Mouse (Mus musculus): ENCODE measurements at regions not wholly inside any gene's neighbourhood (a gene's known extent, or its start where the extent isn't known, plus 50 kb on each side); places are given as distances from the start of the nearest gene placed in this dataset.

DNA sequence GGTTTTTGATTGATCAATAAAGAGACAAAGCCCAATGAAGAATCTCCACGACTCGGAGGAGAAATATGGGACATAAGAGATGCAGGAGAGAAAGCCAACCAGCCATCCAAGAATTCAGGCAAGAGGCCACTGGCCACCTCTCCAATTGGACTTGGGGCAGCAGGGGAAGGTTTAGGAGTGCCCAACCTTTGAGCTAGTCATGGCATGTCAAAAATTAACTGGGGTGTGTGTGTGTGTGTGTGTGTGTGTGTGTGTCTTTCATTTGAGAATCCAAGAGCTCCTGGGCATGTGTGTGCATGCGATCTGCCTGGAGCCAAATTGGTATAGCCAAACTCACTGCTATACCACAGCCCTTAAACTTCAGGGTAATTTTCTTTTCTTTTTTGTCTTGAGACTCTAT is 51.6 kb upstream of the Cecr2 start:
- Histone ChIP-seq H3K9ac (replicated peaks; ENCODE audit: low read depth, low read length) (no peak overlapping the region), H3K27ac (ENCODE audit: low read length) (no peak overlapping the region), H3K27me3 (replicated peaks; ENCODE audit: control insufficient read depth, insufficient read depth, low read length) (no peaks in the 10 kb centered on the region), H3K9me3 (ENCODE audit: control insufficient read depth, low read length) (no peaks in the 10 kb centered on the region), H3K36me3 (ENCODE audit: control insufficient read depth, insufficient read depth) (no peaks in the 10 kb centered on the region), H3K4me1 (replicated peaks; ENCODE audit: control insufficient read depth, insufficient read depth, low read length) (no peaks in the 10 kb centered on the region), H3K4me2 (ENCODE audit: low read length) (no peak overlapping the region), H3K4me3 (replicated peaks; ENCODE audit: low read length) (no peak overlapping the region)
- WGBS: 89% methylated on average over 3 of the region's 3 CpGs
- no peak for ATAC-seq

DNA sequence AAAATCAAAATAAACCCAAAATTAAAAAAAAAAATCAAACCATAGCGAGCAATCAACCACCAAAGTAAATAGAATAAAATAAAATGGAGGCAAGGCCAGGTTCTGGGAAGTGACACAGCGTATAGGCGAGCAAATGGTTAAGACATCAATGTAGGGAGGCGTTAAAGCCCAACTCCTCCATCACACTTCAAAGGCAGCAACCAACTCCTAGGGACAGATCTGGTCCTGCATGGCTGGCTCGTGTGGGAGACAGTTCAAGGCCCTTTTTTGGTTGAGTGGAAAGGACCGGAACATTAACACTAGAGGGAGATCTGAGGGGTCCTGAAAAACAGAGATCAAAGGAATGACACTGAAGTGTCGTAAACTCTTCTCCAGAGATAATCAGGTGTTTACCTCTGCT is 53.8 kb upstream of the Cecr2 start:
- H3K27me3 ChIP-seq (replicated peaks; ENCODE audit: control insufficient read depth, insufficient read depth, low read length): 0 out of 2 replicates have a peak, but pooled peaks cover 2% of the 10 kb centered on the region
- H3K9ac ChIP-seq (replicated peaks; ENCODE audit: low read depth, low read length): no peak overlapping the region
- no peak for ATAC-seq
- H3K36me3 ChIP-seq (ENCODE audit: control insufficient read depth, insufficient read depth): no peaks in the 10 kb centered on the region
- H3K9me3 ChIP-seq (ENCODE audit: control insufficient read depth, low read length): no peaks in the 10 kb centered on the region
- H3K4me2 ChIP-seq (ENCODE audit: low read length): no peak overlapping the region
- H3K4me3 ChIP-seq (replicated peaks; ENCODE audit: low read length): no peak overlapping the region
- WGBS: 83% methylated on average over 7 of the region's 7 CpGs
- no peaks in the 10 kb centered on the region for H3K4me1 ChIP-seq (replicated peaks; ENCODE audit: control insufficient read depth, insufficient read depth, low read length)
- H3K27ac ChIP-seq (ENCODE audit: low read length): no peak overlapping the region

DNA sequence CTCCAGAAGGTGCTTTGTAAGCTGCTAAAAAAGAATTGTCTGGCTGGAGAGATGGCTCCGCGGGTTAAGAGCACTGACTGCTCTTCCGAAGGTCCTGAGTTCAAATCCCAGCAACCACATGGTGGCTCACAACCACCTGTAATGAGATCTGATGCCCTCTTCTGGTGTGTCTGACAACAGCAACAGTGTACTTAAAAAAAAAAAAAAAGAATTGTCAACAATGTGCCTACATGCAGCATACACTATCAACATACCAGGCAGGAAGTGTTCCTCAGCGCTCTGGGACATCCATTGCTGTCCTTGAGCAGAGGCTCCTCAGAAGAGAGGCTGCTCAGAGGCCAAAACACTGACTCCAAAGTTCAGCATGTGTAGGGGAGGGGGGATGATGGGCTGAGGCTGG is 56.3 kb upstream of the Cecr2 start:
- 86% methylated on average over 4 of the region's 4 CpGs for WGBS
- H3K9ac ChIP-seq (replicated peaks; ENCODE audit: low read depth, low read length): no peak overlapping the region
- no peaks in the 10 kb centered on the region for H3K9me3 ChIP-seq (ENCODE audit: control insufficient read depth, low read length)
- no peaks in the 10 kb centered on the region; the same call in 1 of the 2 replicates for H3K4me1 ChIP-seq (replicated peaks; ENCODE audit: control insufficient read depth, insufficient read depth, low read length)
- no peak overlapping the region for H3K27ac ChIP-seq (ENCODE audit: low read length)
- H3K27me3 ChIP-seq (replicated peaks; ENCODE audit: control insufficient read depth, insufficient read depth, low read length): 0 out of 2 replicates have a peak, but pooled peaks cover 3% of the 10 kb centered on the region
- no peak overlapping the region for H3K4me2 ChIP-seq (ENCODE audit: low read length)
- H3K4me3 ChIP-seq (replicated peaks; ENCODE audit: low read length): no peak overlapping the region
- H3K36me3 ChIP-seq (ENCODE audit: control insufficient read depth, insufficient read depth): no peaks in the 10 kb centered on the region
- no peak for ATAC-seq

DNA sequence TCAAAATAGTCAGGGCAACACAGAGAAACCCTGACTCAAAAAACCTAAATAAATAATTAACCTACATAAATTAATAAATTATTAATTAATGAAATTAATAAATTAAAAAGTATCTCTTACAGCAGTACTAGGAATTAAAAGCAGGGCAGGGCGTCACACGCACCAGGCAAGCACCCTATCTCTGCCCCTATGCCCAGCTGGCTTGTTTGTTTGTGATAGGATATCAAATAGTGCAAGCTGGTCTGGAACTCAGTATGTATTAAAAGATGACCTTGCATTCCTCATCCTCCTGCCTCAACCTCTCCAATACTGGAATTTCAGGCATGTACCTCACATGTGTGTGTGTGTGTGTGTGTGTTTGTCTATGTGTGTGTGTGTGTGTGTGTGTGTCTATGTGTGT is 60.7 kb upstream of the Cecr2 start:
- Histone ChIP-seq H3K4me3 (replicated peaks; ENCODE audit: low read length) (no peak overlapping the region), H3K36me3 (ENCODE audit: control insufficient read depth, insufficient read depth) (no peaks in the 10 kb centered on the region), H3K27ac (ENCODE audit: low read length) (no peak overlapping the region), H3K9ac (replicated peaks; ENCODE audit: low read depth, low read length) (no peak overlapping the region), H3K27me3 (replicated peaks; ENCODE audit: control insufficient read depth, insufficient read depth, low read length) (0 out of 2 replicates have a peak, but pooled peaks cover 3% of the 10 kb centered on the region), H3K4me1 (replicated peaks; ENCODE audit: control insufficient read depth, insufficient read depth, low read length) (no peaks in the 10 kb centered on the region; the same call in none of the 2 replicates), H3K9me3 (ENCODE audit: control insufficient read depth, low read length) (no peaks in the 10 kb centered on the region), H3K4me2 (ENCODE audit: low read length) (no peak overlapping the region)
- 93% methylated on average over 2 of the region's 2 CpGs for WGBS
- no peak for ATAC-seq

DNA sequence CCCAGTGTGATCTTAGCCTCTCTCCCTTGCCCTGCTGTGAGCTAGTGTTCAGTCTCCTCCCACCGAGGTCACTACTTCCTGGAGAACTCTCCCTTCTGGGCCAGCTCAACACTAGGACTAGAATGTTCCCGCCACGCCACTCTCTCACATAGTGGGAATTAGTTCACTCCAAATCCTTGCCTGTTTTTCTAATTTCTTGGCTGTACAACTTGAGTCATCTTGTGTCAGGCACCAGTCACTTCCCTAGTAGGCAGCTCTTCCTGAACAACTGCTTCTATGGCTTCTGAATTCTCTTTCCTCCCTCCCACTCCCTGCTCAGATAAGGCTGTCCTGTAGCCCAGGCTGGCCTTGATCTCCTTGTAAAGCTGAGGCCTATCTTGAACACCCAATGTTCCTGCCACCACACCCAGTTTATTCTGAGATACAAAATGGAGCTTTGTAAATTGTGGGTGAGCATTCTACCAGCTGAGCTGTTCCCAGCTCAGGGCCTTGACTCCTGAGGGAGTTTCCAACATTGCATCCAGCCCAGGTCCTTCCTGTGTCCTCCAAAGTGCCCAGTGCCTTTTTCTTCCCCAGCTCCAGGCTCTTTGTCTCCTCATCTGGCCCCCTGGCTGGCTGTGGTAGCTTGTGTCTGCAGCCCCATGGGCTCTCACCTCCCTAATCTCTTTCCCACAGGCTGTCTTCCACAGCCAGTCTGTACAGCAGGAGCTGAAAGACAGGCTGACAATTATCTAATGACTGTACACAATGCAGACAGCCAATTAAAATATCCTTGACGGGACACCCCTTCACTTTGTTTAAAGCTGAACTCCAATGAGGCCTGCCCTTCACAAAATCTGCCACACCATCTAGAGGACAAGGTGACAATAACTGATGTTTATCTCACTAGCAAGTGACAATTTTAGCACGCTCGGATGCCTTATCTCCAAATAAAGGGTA is 61.9 kb upstream of the Cecr2 start:
- Histone ChIP-seq H3K9me3 (ENCODE audit: control insufficient read depth, low read length) (no peaks in the 10 kb centered on the region), H3K4me3 (replicated peaks; ENCODE audit: low read length) (no peak overlapping the region), H3K27me3 (replicated peaks; ENCODE audit: control insufficient read depth, insufficient read depth, low read length) (0 out of 2 replicates have a peak, but pooled peaks cover 3% of the 10 kb centered on the region), H3K27ac (ENCODE audit: low read length) (no peak overlapping the region), H3K4me1 (replicated peaks; ENCODE audit: control insufficient read depth, insufficient read depth, low read length) (no peaks in the 10 kb centered on the region; the same call in none of the 2 replicates), H3K9ac (replicated peaks; ENCODE audit: low read depth, low read length) (no peak overlapping the region), H3K36me3 (ENCODE audit: control insufficient read depth, insufficient read depth) (no peaks in the 10 kb centered on the region), H3K4me2 (ENCODE audit: low read length) (no peak overlapping the region)
- WGBS: 22% methylated on average over 6 of the region's 6 CpGs
- peak; percentile 87 for ATAC-seq

DNA sequence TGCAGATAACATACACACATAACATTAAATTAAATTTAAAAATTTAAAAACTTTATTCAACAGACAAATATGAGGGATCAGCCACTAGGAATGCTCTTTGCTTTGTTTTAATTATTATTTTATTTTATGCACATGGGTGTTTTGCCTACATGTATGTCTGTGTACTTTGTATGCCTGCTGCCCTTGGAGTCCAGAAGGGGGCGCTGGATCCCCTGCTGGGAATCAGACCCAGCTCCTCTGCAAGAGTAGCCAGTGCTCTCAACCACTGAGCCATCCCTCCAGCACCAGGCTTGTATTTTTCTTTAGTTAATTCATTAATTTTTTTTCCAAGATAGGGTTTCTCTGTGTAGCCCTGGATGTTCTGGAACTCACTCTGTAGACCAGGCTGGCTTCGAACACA is 62.7 kb upstream of the Cecr2 start:
- Histone ChIP-seq H3K9me3 (ENCODE audit: control insufficient read depth, low read length) (no peaks in the 10 kb centered on the region), H3K4me1 (replicated peaks; ENCODE audit: control insufficient read depth, insufficient read depth, low read length) (no peaks in the 10 kb centered on the region; the same call in none of the 2 replicates), H3K27ac (ENCODE audit: low read length) (no peak overlapping the region), H3K4me2 (ENCODE audit: low read length) (no peak overlapping the region), H3K36me3 (ENCODE audit: control insufficient read depth, insufficient read depth) (no peaks in the 10 kb centered on the region), H3K4me3 (replicated peaks; ENCODE audit: low read length) (no peak overlapping the region), H3K27me3 (replicated peaks; ENCODE audit: control insufficient read depth, insufficient read depth, low read length) (0 out of 2 replicates have a peak, but pooled peaks cover 3% of the 10 kb centered on the region), H3K9ac (replicated peaks; ENCODE audit: low read depth, low read length) (no peak overlapping the region)
- ATAC-seq: no peak
- WGBS: 50% methylated on average over 2 of the region's 2 CpGs

DNA sequence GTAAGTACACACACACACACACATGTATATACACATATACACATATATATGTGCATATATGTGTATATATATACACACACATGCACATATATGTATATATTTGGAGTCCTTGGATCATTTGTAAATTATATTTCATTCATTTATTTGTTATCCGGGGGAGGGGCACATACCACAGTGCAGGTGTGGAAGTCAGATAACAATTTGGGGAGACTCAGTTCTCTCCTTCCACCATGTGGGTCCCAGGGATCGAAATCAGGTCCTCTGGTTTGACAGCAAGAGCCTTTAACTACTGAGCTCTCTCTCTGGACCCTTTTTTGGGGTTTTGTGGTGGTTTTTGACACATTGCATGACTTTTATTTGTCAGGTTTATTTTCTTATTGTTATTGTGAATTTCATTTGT is 65.8 kb upstream of the Cecr2 start:
- H3K27ac ChIP-seq (ENCODE audit: low read length): no peak overlapping the region
- H3K9ac ChIP-seq (replicated peaks; ENCODE audit: low read depth, low read length): no peak overlapping the region
- no peaks in the 10 kb centered on the region; the same call in none of the 2 replicates for H3K4me1 ChIP-seq (replicated peaks; ENCODE audit: control insufficient read depth, insufficient read depth, low read length)
- no peak overlapping the region for H3K4me2 ChIP-seq (ENCODE audit: low read length)
- no peak for ATAC-seq
- H3K9me3 ChIP-seq (ENCODE audit: control insufficient read depth, low read length): no peaks in the 10 kb centered on the region
- H3K27me3 ChIP-seq (replicated peaks; ENCODE audit: control insufficient read depth, insufficient read depth, low read length): no peaks in the 10 kb centered on the region
- no peaks in the 10 kb centered on the region for H3K36me3 ChIP-seq (ENCODE audit: control insufficient read depth, insufficient read depth)
- H3K4me3 ChIP-seq (replicated peaks; ENCODE audit: low read length): no peak overlapping the region
- 79% methylated on average over 2 of the region's 2 CpGs for WGBS

DNA sequence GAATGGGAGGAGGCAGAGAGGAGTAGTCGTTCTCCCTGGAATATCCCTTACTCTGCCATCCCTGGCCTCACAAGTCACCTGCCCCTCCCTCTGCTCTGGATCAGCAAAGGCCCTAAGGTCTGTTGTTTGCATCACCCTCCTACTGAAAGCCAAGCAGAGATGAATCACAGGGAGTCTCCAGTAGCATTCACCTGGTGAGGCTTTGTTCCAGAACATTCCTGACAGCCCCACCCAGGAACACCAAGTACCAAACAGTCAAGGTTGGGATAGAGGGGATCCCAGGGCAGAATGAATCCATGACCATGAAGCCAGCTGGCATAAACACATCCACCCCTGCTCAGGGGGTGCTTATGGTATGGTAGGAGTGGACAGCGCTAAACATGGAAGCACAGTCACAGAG is 67.4 kb upstream of the Hdhd5 start:
- no peaks in the 10 kb centered on the region for H3K27me3 ChIP-seq (replicated peaks; ENCODE audit: control insufficient read depth, insufficient read depth, low read length)
- H3K9ac ChIP-seq (replicated peaks; ENCODE audit: low read depth, low read length): no peak overlapping the region
- H3K9me3 ChIP-seq (ENCODE audit: control insufficient read depth, low read length): no peaks in the 10 kb centered on the region
- no peak for ATAC-seq
- H3K4me2 ChIP-seq (ENCODE audit: low read length): no peak overlapping the region
- no peaks in the 10 kb centered on the region for H3K36me3 ChIP-seq (ENCODE audit: control insufficient read depth, insufficient read depth)
- no peak overlapping the region for H3K4me3 ChIP-seq (replicated peaks; ENCODE audit: low read length)
- H3K27ac ChIP-seq (ENCODE audit: low read length): no peak overlapping the region
- H3K4me1 ChIP-seq (replicated peaks; ENCODE audit: control insufficient read depth, insufficient read depth, low read length): no peaks in the 10 kb centered on the region
- 75% methylated on average over 2 of the region's 2 CpGs for WGBS

DNA sequence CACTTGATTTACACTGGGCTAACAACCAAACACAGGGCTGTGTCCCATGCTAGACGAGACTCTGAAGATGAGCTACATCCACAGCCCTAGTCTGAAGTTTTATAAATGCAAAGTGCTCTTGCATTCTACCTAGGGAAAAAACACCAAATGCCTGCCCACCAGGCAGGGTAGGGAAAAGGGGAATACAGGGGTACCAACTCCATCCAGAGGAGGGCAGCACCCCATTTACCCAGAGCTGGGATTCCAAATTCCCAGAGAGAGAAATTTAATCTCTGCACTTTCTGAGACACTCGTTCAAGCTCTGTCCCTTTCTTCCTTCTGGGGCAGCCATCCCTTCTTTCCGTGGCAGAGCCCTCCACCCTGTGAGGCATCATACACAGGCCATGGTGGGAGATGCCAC is 66.8 kb upstream of the Hdhd5 start:
- Histone ChIP-seq H3K4me3 (replicated peaks; ENCODE audit: low read length) (no peak overlapping the region), H3K4me2 (ENCODE audit: low read length) (no peak overlapping the region), H3K4me1 (replicated peaks; ENCODE audit: control insufficient read depth, insufficient read depth, low read length) (no peaks in the 10 kb centered on the region), H3K27ac (ENCODE audit: low read length) (no peak overlapping the region), H3K9me3 (ENCODE audit: control insufficient read depth, low read length) (no peaks in the 10 kb centered on the region), H3K9ac (replicated peaks; ENCODE audit: low read depth, low read length) (no peak overlapping the region), H3K27me3 (replicated peaks; ENCODE audit: control insufficient read depth, insufficient read depth, low read length) (no peaks in the 10 kb centered on the region), H3K36me3 (ENCODE audit: control insufficient read depth, insufficient read depth) (no peaks in the 10 kb centered on the region)
- 25% methylated on average over 3 of the region's 3 CpGs for WGBS
- no peak for ATAC-seq

All from forebrain, embryonic 16.5 days (tissue).